10 mouse cellular contexts compared by ENCODE assay signal in genomic region chr8:115157977-115158720, GRCm38 (mm10).
DNase-seq lines count a peak whose midpoint lies in the region; ATAC-seq and TF ChIP-seq lines count a peak whose summit lies in the region.
"Had no signal": no experiment of that assay in that cellular context is flagged by ENCODE, and none has a peak within 500 bp of the region (broad histone marks: within the 10 kb centered on the region; RNA-seq: fewer than 3 reads in every experiment).

No protein-coding gene starts in this region.

- no peaks in the 10 kb centered on the region for H3K27me3 ChIP-seq in kidney, postnatal 0 days (ENCODE audit: insufficient read depth, low read length)
- H3K27me3 ChIP-seq in forebrain, embryonic 11.5 days (ENCODE audit: control insufficient read depth, insufficient read depth, low read length) = peaks cover 2% of the 10 kb centered on the region; the same call in 1 of the 2 replicates
- H3K27me3 ChIP-seq in limb, embryonic 15.5 days = peaks cover 42% of the 10 kb centered on the region
- peaks cover 4% of the 10 kb centered on the region; the same call in 1 of the 2 replicates for H3K27me3 ChIP-seq in stomach, embryonic 16.5 days (ENCODE audit: control insufficient read depth, insufficient read depth, low read length)

- H3K36me3 ChIP-seq in kidney, postnatal 0 days (ENCODE audit: insufficient read depth, low read length) = no peaks in the 10 kb centered on the region
- H3K36me3 ChIP-seq in forebrain, embryonic 11.5 days (ENCODE audit: control insufficient read depth, insufficient read depth, low read length) = no peaks in the 10 kb centered on the region
- no peaks in the 10 kb centered on the region for H3K36me3 ChIP-seq in limb, embryonic 15.5 days
- no peaks in the 10 kb centered on the region for H3K36me3 ChIP-seq in stomach, embryonic 16.5 days (ENCODE audit: control insufficient read depth, insufficient read depth, low read length)

- no peak overlapping the region for H3K27ac ChIP-seq in kidney, postnatal 0 days
- peak overlapping the region; percentile 58 for H3K27ac ChIP-seq in forebrain, embryonic 11.5 days (ENCODE audit: low read depth, low read length)
- H3K27ac ChIP-seq in limb, embryonic 15.5 days = peak overlapping the region; percentile 73; the same call in 1 of the 2 replicates
- peak overlapping the region; percentile 33; the same call in 1 of the 2 replicates for H3K27ac ChIP-seq in stomach, embryonic 16.5 days (ENCODE audit: low read length)
- H3K27ac ChIP-seq: liver, embryonic 14.5 days had no signal

- no peak overlapping the region for H3K4me2 ChIP-seq in kidney, postnatal 0 days (ENCODE audit: low read length)
- H3K4me2 ChIP-seq in forebrain, embryonic 11.5 days (ENCODE audit: low read depth, low read length, severe bottlenecking) = peak overlapping the region; percentile 47
- H3K4me2 ChIP-seq in limb, embryonic 15.5 days = no peak overlapping the region
- no peak overlapping the region for H3K4me2 ChIP-seq in stomach, embryonic 16.5 days (ENCODE audit: low read depth, low read length)

- H3K4me3 ChIP-seq in kidney, postnatal 0 days (replicated peaks; ENCODE audit: low read depth, low read length) = no peak overlapping the region
- no peak overlapping the region for H3K4me3 ChIP-seq in forebrain, embryonic 11.5 days (ENCODE audit: low read depth, low read length)
- H3K4me3 ChIP-seq in limb, embryonic 15.5 days = no peak overlapping the region
- no peak overlapping the region for H3K4me3 ChIP-seq in stomach, embryonic 16.5 days (replicated peaks; ENCODE audit: low read length)

- DNase-seq in kidney, postnatal 0 days (ENCODE audit: low spot score) = peak; percentile 70
- no peak for DNase-seq in kidney, adult 11 months
- DNase-seq in forebrain, embryonic 11.5 days (ENCODE audit: low spot score) = peak; percentile 82
- no peak for DNase-seq in thymus, postnatal 36 days
- DNase-seq in urinary bladder, adult 18-20 months (ENCODE audit: low spot score in 2 of 2) = no peak

- WGBS in kidney, postnatal 0 days = 45% methylated on average over 12 of the region's 12 CpGs
- 17% methylated on average over 12 of the region's 12 CpGs for WGBS in forebrain, embryonic 11.5 days
- 52% methylated on average over 12 of the region's 12 CpGs for WGBS in limb, embryonic 15.5 days
- WGBS in stomach, embryonic 16.5 days = 62% methylated on average over 12 of the region's 12 CpGs

- TF ChIP-seq CTCF in kidney, postnatal 0 days (IDR thresholded peaks at IDR 0.05; ENCODE audit: low read depth) = no peak

- H3K9ac ChIP-seq in kidney, postnatal 0 days (ENCODE audit: low read depth, low read length) = no peak overlapping the region
- H3K9ac ChIP-seq in forebrain, embryonic 11.5 days (ENCODE audit: low read length) = no peak overlapping the region; the same call in 1 of the 2 replicates
- no peak overlapping the region for H3K9ac ChIP-seq in limb, embryonic 15.5 days
- H3K9ac ChIP-seq in stomach, embryonic 16.5 days (ENCODE audit: low read length) = no peak overlapping the region
- H3K9ac ChIP-seq: liver, embryonic 14.5 days had no signal

- no peaks in the 10 kb centered on the region for H3K9me3 ChIP-seq in kidney, postnatal 0 days (replicated peaks; ENCODE audit: low read length)
- H3K9me3 ChIP-seq in forebrain, embryonic 11.5 days (ENCODE audit: control insufficient read depth, low read length) = no peaks in the 10 kb centered on the region
- no peaks in the 10 kb centered on the region for H3K9me3 ChIP-seq in limb, embryonic 15.5 days
- H3K9me3 ChIP-seq in stomach, embryonic 16.5 days (replicated peaks; ENCODE audit: control insufficient read depth, low read length) = no peaks in the 10 kb centered on the region; the same call in 1 of the 2 replicates

- peak; percentile 52 for ATAC-seq in kidney, postnatal 0 days (replicated peaks; ENCODE audit: low FRiP score, low read depth)
- ATAC-seq in forebrain, embryonic 11.5 days (replicated peaks; ENCODE audit: low FRiP score) = peak; percentile 92
- ATAC-seq in limb, embryonic 15.5 days (ENCODE audit: insufficient number of reproducible peaks, low FRiP score, low TSS enrichment, low read depth) = peak; percentile 15; the same call in 1 of the 2 replicates
- ATAC-seq in stomach, embryonic 16.5 days (ENCODE audit: insufficient read depth, low FRiP score) = no peak
- ATAC-seq in erythroblast, adult 5-6 weeks (replicated peaks; ENCODE audit: low FRiP score, poor library complexity, severe bottlenecking) = no peak
- ATAC-seq: inflammation-experienced regulatory T-cells, adult 6 months had no signal

- peaks cover 16% of the 10 kb centered on the region; the same call in 1 of the 2 replicates for H3K4me1 ChIP-seq in kidney, postnatal 0 days (replicated peaks; ENCODE audit: insufficient read depth, low read length)
- H3K4me1 ChIP-seq in forebrain, embryonic 11.5 days (replicated peaks; ENCODE audit: control insufficient read depth, insufficient read depth, low read length) = peaks cover 14% of the 10 kb centered on the region
- H3K4me1 ChIP-seq in limb, embryonic 15.5 days = peaks cover 55% of the 10 kb centered on the region
- peaks cover 25% of the 10 kb centered on the region for H3K4me1 ChIP-seq in stomach, embryonic 16.5 days (ENCODE audit: control insufficient read depth, insufficient read depth, low read length)

Comparison
In these comparisons a context has a peak if more than half of its experiments do, and no peak if none do; other contexts are left out.
1. DNase-seq: peak in kidney, postnatal 0 days (single experiment) and forebrain, embryonic 11.5 days (single experiment); none in kidney, adult 11 months (single experiment), thymus, postnatal 36 days (0 of 2) and urinary bladder, adult 18-20 months (0 of 2).
2. ATAC-seq: peak in kidney, postnatal 0 days (single experiment), forebrain, embryonic 11.5 days (single experiment) and limb, embryonic 15.5 days (single experiment); none in stomach, embryonic 16.5 days (single experiment) and erythroblast, adult 5-6 weeks (single experiment).